Mouse (Mus musculus) midbrain, embryonic 11.5 days (tissue): ENCODE results near the gene Lsm3. TPM values are rescaled to one million over a fixed set of nuclear protein-coding genes. Genes with fewer than 3 reads are reported as not detected.

ENCODE experiments used
- ATAC-seq: fragments of 200-750 bp; cut with Nextera tagmentation; 2 replicates; pipeline ENCODE4 v1.8.0; 2017; ENCODE audit warnings: moderate TSS enrichment, moderate library complexity; ENCODE audit not compliant: low FRiP score
- DNase-seq: peaks from one replicate; pipeline ENCODE4 v3.0.0; 2015; ENCODE audit warnings: low spot score; ENCODE audit errors: missing footprints
- H3K27ac ChIP-seq: fragments of 300-500 bp; sonication (generic); 2 replicates; pipeline ENCODE4 v1.5.1; 2014; ENCODE audit warnings: low read depth, low read length
- H3K27me3 ChIP-seq: fragments of 300-500 bp; sonication (generic); 2 replicates; pipeline ENCODE4 v1.6.1; 2014; ENCODE audit warnings: mild to moderate bottlenecking, low read length, moderate library complexity, mixed read lengths; ENCODE audit not compliant: control insufficient read depth, insufficient read depth
- H3K36me3 ChIP-seq: fragments of 300-500 bp; sonication (generic); 2 replicates; pipeline ENCODE4 v1.6.1; 2014; ENCODE audit warnings: mild to moderate bottlenecking, low read length, moderate library complexity, mixed read lengths; ENCODE audit not compliant: control insufficient read depth, insufficient read depth
- H3K4me1 ChIP-seq: fragments of 300-500 bp; sonication (generic); 2 replicates; pipeline ENCODE4 v1.6.1; 2014; ENCODE audit warnings: low read length; ENCODE audit not compliant: control insufficient read depth, insufficient read depth
- H3K4me2 ChIP-seq: fragments of 300-500 bp; sonication (generic); 2 replicates; pipeline ENCODE4 v1.6.1; 2014; ENCODE audit warnings: mild to moderate bottlenecking, moderate library complexity
- H3K4me3 ChIP-seq: fragments of 300-500 bp; sonication (generic); 2 replicates; pipeline ENCODE4 v1.5.1; 2014; ENCODE audit warnings: low read depth, low read length
- H3K9ac ChIP-seq: fragments of 300-500 bp; sonication (generic); 2 replicates; pipeline ENCODE4 v1.6.1; 2014; ENCODE audit warnings: low read length
- H3K9me3 ChIP-seq: fragments of 300-500 bp; sonication (generic); 2 replicates; pipeline ENCODE4 v1.6.1; 2016; ENCODE audit warnings: low read length; ENCODE audit not compliant: control insufficient read depth
- WGBS: fragments of 180-500 bp; shearing (Covaris S2); extraction: QIAGEN DNeasy Blood & Tissue Kit; methylation state at CpG from one replicate; pipeline ENCODE4 v1.1.7; 2014; 5-methylcytosine and 5-hydroxymethylcytosine counted together
- polyA plus RNA-seq: library from polyadenylated mRNA; unstranded; fragments of >200 nt; fragmentation: Nextera tagmentation; extraction: Ambion mirVana; gene quantifications from 2 replicates; pipeline ENCODE4 v1.2.1, GENCODE M21; 2014

Lsm3 gene
- polyA plus RNA-seq, 1 experiment from 2014 or later, result 305 TPM

DNA sequence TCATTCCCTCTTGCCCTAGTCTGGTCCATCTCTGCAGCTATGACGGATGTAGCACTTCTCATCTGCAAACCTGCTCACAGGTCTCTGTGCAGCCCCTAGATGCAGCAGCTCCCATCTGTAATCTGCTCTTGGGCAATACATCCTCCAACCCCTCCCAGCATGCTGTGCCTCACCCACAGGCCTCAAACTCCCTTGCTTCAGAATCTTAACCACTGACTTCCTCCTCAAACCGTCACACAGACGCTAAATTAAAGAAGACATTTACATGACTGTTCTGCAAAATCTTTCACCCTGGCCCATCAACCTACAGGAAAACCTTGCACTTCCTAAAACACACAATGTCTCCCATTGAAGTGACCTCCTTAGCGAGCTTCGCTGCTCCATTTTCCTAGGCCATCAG, 9.7 kb upstream of the Lsm3 start:
- ATAC-seq (no peak), DNase-seq (no peak)
- Histone ChIP-seq H3K27ac (no peak overlapping the region), H3K9ac (no peak overlapping the region), H3K4me1 (no peaks in the 10 kb centered on the region), H3K4me3 (no peak overlapping the region), H3K36me3 (peaks cover 22% of the 10 kb centered on the region), H3K9me3 (no peaks in the 10 kb centered on the region), H3K4me2 (no peak overlapping the region), H3K27me3 (no peaks in the 10 kb centered on the region)
- 95% methylated on average over 5 of the region's 5 CpGs for WGBS

DNA sequence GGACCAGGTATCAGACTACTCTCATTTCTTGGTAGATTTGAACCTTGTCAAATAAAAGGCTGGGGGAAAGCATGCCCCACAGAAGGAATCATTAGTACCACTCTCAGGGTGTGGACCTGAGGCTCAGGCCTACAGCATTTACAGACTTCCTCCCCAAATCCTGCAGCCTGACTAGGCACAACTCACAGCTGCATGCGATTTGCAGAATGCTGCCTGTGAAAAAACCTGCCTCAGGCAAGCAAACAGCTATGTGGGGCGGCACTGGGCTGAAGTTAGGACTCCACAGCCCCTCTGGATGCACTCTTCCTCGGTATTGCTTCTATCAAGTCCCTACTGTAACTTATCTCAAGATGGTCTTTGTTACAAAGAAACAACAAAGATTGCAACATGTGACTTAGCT, 7.7 kb upstream of the Lsm3 start:
- Histone ChIP-seq H3K4me1 (no peaks in the 10 kb centered on the region), H3K27me3 (no peaks in the 10 kb centered on the region), H3K9me3 (no peaks in the 10 kb centered on the region), H3K4me3 (no peak overlapping the region), H3K4me2 (no peak overlapping the region), H3K36me3 (peaks cover 22% of the 10 kb centered on the region), H3K9ac (no peak overlapping the region), H3K27ac (no peak overlapping the region)
- no peak for DNase-seq
- ATAC-seq, result no peak
- 91% methylated on average over 3 of the region's 3 CpGs for WGBS

DNA sequence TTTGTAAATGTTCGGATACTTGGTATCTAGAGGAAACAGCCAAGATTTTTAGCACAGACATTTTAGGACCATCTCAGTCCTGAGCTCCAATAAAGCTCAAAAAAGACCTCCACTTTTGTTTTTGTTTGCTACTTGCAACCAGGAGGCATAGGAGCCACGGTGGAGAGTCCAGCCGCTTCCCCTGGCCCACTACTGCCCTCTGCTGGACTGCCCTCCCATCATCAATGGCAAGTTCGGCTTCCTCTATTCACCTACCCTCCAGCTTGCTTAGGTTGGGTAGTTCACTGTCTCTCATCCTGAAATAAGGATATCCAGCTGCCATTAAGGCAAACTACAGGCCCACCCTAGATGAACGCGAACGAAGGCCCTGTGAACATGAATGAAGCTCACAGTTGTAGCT, 6.4 kb upstream of the Lsm3 start:
- ATAC-seq (no peak), DNase-seq (peak; percentile 94)
- WGBS, result 38% methylated on average over 7 of the region's 7 CpGs
- H3K4me1 ChIP-seq, result no peaks in the 10 kb centered on the region
- no peaks in the 10 kb centered on the region for H3K27me3 ChIP-seq
- H3K9ac ChIP-seq, result no peak overlapping the region
- H3K4me2 ChIP-seq, result no peak overlapping the region
- H3K4me3 ChIP-seq, result no peak overlapping the region
- H3K27ac ChIP-seq, result no peak overlapping the region
- H3K9me3 ChIP-seq, result no peaks in the 10 kb centered on the region
- H3K36me3 ChIP-seq, result peaks cover 9% of the 10 kb centered on the region; the same call in 1 of the 2 replicates

DNA sequence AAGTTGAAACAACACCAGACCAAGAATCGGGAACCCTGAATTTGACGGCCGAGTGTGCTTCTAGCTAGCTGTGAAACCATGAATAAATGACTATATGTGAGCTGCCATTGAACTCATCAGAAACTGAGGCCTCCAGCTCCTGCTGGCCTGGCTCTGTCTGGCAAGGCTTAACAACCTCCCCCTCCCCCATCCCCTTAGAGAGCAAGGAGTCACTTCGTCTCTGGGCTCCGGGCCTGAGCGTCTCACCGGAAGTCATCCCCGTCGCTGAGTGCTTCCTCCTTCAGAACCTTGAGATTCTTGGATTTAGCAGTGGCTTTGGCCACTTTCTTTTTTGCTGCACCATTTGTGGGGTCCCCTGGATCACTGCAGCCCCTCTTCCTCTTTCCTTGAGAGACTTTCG, 5.5 kb upstream of the Lsm3 start:
- no peak overlapping the region for H3K27ac ChIP-seq
- H3K4me1 ChIP-seq, result peaks cover 6% of the 10 kb centered on the region; the same call in 1 of the 2 replicates
- peaks cover 5% of the 10 kb centered on the region; the same call in 1 of the 2 replicates for H3K36me3 ChIP-seq
- ATAC-seq (no peak), DNase-seq (no peak)
- H3K4me2 ChIP-seq, result no peak overlapping the region
- no peak overlapping the region for H3K9ac ChIP-seq
- 86% methylated on average over 10 of the region's 10 CpGs for WGBS
- no peaks in the 10 kb centered on the region for H3K9me3 ChIP-seq
- H3K27me3 ChIP-seq, result no peaks in the 10 kb centered on the region
- H3K4me3 ChIP-seq, result no peak overlapping the region

DNA sequence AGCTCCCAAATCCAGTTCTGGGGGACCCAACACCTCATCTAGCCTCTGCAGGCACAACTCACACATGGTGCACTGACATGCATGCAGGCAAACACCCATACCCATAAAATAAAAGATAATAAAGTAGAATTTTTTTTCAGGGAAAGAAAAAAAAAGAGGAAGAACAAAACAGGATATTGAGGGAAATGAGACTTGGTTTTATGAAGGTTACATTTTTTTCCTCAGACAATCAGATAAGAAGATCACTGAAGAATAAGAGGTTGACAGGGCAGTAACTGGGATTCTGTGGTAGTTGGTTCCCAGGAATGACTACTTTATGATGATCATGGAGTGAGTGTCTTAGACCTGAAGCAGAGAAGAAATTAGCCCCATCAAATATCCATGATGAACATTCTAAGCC, 1.6 kb upstream of the Lsm3 start:
- ATAC-seq, result no peak

DNA sequence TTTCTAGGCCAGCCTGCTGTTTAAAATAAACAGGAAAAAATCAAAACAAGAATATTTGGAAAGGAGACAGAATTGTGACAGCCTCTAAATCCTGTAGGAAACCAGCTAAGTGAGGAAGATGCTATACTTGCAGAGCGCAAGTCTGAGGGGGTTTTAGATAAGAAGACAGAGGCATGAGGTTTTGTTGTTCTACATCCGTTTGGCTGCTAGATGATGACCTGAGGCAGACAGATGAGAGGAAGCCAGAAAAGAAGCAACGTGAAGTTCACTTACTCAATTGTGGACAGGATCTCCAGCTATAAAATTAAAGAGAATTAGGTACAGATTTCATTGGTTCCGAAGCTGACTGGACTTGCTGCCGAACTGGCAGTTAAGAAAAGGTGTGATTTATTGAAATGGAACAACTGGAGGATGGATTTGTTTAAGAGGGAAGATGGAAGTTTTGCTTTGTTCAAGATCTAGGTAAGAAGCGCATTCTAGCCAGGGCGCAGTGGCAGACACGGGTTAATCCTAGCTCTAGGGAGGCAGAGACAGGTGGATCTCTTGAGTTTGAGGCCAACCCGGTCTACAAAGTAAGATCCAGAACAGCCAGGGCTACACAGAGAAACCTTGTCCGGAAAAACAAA, 878 bp upstream of the Lsm3 start:
- 36% methylated on average over 10 of the region's 10 CpGs for WGBS
- no peaks in the 10 kb centered on the region for H3K27me3 ChIP-seq

More for the DNA sequence above, 1.6 kb upstream of the Lsm3 start:
- H3K9ac ChIP-seq, result no peak overlapping the region
- H3K36me3 ChIP-seq, result peaks cover 6% of the 10 kb centered on the region; the same call in 1 of the 2 replicates
- H3K27ac ChIP-seq, result no peak overlapping the region
- no peaks in the 10 kb centered on the region for H3K9me3 ChIP-seq
- H3K4me3 ChIP-seq, result no peak overlapping the region
- H3K27me3 ChIP-seq, result no peaks in the 10 kb centered on the region
- peaks cover 14% of the 10 kb centered on the region for H3K4me1 ChIP-seq
- DNase-seq, result no peak
- H3K4me2 ChIP-seq, result no peak overlapping the region

DNA sequence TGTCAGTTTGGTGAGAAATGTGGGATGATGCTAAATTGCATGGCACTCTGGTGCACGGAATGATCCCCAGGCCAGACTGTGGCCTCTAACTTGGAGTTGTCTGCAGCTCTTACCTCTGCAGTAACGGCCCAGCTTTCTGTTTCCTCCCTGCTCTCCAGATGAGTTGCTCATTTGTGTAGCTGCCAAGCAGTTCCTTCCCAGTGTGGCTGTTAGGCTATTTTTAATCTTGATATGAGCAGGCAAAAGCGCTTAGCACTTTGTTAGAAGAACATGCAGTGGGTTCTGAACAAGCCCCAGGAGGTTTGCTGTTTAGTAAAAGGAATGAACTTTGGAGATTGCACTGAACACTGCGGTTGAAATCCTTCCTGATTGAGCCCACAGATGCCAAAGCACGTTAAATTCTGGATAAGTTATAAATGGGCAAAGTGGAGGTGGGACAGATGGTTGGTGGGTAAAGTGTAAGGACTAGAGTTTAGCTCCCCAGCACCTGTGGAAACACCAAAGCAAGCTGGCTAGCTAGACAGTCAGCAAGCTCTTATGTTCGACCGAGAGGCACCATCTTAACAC, 2.8 kb downstream of the Lsm3 start:
- ATAC-seq (no peak), DNase-seq (no peak)
- no peak overlapping the region for H3K4me3 ChIP-seq
- no peaks in the 10 kb centered on the region for H3K9me3 ChIP-seq
- H3K27me3 ChIP-seq, result no peaks in the 10 kb centered on the region
- H3K36me3 ChIP-seq, result peaks cover 27% of the 10 kb centered on the region
- H3K4me1 ChIP-seq, result peaks cover 14% of the 10 kb centered on the region
- no peak overlapping the region for H3K9ac ChIP-seq
- 92% methylated on average over 7 of the region's 7 CpGs for WGBS
- no peak overlapping the region for H3K27ac ChIP-seq
- H3K4me2 ChIP-seq, result no peak overlapping the region

More for the DNA sequence above, 878 bp upstream of the Lsm3 start:
- Histone ChIP-seq H3K9ac (peak overlapping the region; percentile 94), H3K36me3 (peaks cover 6% of the 10 kb centered on the region; the same call in 1 of the 2 replicates), H3K27ac (no peak overlapping the region), H3K9me3 (no peaks in the 10 kb centered on the region), H3K4me2 (peak overlapping the region; percentile 55), H3K4me1 (peaks cover 14% of the 10 kb centered on the region), H3K4me3 (peak overlapping the region; percentile 90)
- DNase-seq, result peak; percentile 87
- no peak; the same call in 1 of the 2 replicates for ATAC-seq

DNA sequence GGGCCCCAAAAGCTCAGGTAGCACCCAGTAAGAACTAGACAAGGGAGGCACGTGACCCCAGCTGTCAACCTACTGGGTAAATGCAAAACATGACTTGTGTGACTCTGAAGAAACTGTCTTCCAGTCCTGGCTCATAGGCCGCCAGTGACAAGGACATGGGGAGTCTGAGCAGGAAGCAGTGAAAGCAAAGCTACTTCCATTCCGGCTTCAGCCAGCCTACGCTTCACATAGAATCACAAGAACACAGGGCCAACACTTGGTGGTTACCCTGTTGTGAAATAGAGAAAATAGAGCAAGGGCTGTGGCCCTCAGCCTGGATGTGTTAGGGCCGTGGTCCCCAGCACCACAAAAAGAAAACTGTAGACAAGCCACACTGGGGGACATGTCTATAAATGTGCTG, 7.1 kb downstream of the Lsm3 start:
- H3K4me2 ChIP-seq, result no peak overlapping the region
- no peak overlapping the region for H3K4me3 ChIP-seq
- no peak overlapping the region for H3K27ac ChIP-seq
- no peak overlapping the region for H3K9ac ChIP-seq
- no peak for ATAC-seq
- peaks cover 34% of the 10 kb centered on the region for H3K36me3 ChIP-seq
- no peaks in the 10 kb centered on the region for H3K27me3 ChIP-seq
- no peaks in the 10 kb centered on the region for H3K9me3 ChIP-seq
- peak; percentile 62 for DNase-seq
- H3K4me1 ChIP-seq, result no peaks in the 10 kb centered on the region
- WGBS, result 92% methylated on average over 5 of the region's 5 CpGs

DNA sequence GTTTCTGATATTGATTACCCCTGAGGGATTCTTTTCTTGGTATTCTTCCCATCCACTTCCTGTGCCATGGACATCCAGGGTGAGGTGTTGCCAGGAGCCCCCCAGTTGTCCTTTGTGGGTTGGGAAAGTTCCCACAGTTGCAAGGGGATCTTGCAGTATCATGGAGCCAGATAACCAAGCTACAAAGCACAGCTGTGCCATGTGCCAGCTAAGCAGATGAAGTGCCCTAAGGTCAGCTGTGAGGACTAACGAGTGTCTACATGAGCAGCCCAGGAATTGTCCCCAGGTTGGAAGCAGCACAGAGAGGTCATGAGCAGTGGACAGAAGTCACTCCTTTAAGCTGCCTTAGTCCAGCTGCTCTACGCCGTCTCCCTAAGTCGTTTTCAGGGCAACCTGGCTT, 9.8 kb downstream of the Lsm3 start:
- H3K4me3 ChIP-seq, result no peak overlapping the region
- H3K4me1 ChIP-seq, result no peaks in the 10 kb centered on the region

More for the DNA sequence above, 9.8 kb downstream of the Lsm3 start:
- no peak overlapping the region for H3K9ac ChIP-seq
- H3K27ac ChIP-seq, result no peak overlapping the region
- 92% methylated on average over 4 of the region's 4 CpGs for WGBS
- no peak overlapping the region for H3K4me2 ChIP-seq
- DNase-seq (peak; percentile 39), ATAC-seq (no peak)
- peaks cover 21% of the 10 kb centered on the region; the same call in 1 of the 2 replicates for H3K36me3 ChIP-seq
- no peaks in the 10 kb centered on the region for H3K27me3 ChIP-seq
- no peaks in the 10 kb centered on the region for H3K9me3 ChIP-seq
